Mouse (Mus musculus) mature B cell (primary cell): Measurements from ENCODE around the gene Elp1.

ENCODE experiments used
- in situ Hi-C: fragments of 300-500 bp; cut with MboI; formaldehyde crosslinking; loops from 2 replicates; pipeline ENCODE4 v1.14.3; 2019

The Elp1 gene

DNA sequence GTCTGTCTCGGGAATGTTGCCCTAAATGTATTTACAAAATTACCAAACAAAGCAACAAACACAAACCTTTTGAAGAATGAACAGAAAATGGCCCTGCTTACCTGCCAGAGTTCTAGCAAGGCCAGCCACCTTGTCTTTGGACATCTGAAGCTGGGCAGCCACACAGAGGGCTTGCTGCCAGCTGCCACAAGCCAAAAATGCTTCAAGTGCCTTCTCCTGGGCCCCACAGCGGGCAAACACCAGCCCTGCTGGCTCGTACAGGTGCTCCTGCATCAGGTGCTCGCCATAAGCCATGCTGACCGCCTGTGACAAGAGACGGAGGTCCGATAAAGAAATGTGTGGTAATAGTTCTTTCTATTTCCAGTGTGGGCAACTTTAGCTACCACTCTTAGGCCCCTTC lies 33.2 kb downstream of the Elp1 start:
- in situ Hi-C loops: no loop called here

DNA sequence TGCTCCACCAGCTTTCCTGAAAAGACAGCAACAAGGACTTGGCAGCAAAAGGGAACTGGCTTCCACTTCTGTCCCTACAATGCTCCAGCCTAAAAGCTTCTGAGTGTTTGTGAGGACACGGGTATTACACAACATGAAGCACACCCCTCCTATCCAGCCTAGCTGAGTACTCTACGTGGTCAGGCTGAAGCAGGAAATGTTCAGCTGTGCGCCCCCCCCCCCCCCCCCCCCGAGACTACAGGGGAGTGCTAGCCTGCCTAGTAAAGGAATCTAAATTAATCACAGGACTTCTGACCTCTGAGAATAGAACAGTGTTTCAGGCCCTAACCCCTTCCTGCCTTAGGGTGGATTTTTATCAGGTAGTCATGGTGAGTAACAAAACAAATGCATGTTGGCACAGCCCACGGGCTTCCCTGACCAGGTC lies 34.3 kb downstream of the Elp1 start:
- in situ Hi-C loops: no loop called here

DNA sequence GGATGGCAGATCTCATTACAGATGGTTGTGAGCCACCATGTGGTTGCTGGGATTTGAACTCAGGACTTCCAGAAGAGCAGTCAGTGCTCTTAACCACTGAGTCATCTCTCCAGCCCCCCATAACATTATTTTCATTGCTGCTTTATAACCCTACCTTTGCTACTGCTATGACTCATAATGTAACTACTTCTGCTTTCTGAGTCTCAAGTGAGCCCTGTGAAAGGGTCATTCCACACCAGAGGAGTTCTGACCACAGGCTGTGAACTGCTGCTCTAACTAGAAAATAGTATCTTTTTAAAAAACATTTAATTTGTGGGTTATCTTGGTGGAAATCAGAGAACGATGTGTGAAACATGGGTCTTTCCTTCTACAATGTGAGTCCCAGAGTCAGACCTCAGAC lies 44.4 kb downstream of the Elp1 start:
- in situ Hi-C loops: no loop called here

DNA sequence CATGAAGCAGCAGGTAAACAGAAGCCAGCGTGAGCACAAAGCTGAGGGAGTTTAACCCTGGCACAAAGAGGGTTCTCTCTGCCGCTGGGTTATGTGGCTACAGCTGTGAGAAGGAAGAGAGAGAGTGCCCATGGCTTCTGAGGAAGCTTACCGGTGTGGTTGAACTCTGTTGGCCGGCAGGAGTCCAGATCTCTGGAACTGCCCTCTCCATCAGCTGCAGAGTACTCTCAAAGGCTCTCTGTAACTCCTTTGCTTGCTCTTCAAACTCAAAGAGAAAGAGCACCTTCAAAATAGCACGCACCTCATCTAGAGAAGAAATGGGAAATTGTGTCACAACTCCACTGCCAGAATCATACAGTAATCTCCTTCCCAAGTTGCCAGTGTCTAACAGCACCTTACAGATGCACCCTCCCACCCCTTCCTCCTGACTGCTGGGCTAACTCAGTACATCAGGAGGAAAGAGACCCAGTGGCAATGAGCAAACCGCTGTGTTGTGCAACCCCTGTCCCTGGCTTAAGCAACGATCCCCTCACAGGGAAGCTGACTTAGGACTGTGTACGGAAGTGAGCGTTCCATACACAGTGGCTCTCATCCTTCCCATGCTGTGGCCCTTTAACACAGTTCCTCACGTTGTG lies 45.0 kb downstream of the Elp1 start:
- in situ Hi-C loops: no loop called here

DNA sequence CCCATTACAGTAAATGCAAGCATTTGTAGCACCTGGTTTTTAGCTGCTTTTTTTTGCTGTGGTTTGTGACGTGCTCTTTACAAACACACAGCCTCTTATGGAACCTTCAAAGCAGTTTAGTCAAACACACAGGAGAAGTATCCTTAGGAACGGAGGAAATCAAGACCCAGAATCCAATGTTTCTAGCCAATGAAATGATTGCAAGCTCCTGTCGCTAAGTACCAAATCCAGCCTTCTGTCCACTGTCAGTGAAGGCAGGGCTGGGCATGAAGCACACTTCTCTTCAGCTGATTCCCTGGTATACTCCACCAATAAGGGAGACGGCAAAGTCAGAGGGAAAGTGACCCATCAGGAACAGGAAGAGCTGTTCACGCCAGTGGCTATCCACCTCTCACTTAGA lies 46.1 kb downstream of the Elp1 start:
- in situ Hi-C loops: no loop called here

DNA sequence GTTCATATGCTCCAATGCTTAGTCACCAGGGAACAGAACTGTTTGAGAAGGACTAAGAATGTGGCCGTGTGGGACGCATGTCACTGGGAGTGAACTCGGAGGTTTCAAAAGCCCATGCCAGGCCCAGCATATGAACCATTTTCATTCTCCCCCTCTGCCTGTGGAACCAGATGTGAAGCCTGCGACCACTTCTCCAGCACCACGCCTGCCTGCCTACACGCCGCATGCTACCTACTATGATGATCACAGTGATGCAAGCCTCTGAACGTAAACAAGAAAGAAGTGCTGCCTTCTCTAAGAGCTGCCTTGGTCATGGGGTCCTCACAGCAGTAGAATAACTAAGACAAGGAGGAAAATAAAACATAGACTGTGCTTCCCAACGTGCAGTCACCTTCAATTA lies 54.7 kb downstream of the Elp1 start:
- in situ Hi-C loops: no loop called here

DNA sequence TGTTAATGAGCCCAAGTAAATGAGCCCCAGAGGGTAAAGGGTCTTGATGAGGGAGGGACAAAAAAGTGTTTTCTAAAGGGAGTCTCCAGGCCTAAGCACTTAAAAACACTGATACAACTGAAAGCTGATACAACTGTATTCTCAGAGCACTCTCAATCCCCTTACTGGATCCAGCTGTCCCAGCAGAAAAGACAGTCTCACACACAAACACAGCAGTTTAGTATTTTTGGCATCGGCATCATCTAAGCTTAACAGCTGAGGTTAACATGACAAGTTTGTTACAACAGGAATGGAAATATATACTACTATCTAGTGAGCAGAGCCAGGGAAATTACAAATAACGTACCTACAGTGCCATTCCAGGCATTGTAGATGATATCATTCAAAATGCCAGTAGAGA lies 55.8 kb downstream of the Elp1 start:
- in situ Hi-C loops: no loop called here

DNA sequence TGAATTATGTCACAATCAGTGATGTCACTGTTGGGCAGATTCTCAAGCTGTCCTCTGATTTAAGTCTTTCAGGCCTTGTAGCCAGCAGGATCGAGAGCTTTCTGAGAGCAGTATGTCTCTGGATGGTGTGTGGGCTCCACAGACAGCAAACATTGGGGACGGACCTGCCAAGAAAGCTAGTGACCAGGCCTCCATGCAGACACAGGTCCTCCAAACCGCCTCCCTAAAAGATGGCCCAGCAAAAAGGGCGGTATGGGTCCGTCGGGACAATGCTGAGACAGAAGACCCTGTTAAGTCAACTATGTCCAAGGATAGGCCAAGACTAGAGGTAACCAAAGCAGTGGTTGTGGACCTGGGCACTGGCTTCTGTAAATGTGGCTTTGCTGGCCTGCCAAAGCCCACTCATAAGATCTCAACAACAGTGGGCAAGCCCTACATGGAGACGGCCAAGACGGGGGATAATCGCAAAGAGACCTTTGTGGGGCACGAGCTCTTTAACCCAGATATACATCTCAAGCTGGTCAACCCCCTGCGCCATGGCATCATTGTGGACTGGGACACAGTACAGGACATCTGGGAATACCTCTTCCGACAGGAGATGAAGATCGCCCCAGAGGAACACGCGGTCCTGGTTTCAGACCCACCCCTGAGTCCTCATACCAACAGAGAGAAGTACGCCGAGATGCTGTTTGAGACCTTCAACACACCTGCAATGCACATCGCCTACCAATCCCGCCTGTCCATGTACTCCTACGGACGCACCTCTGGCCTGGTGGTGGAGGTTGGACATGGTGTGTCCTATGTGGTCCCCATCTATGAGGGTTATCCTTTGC lies 58.6 kb downstream of the Elp1 start, which contains the start of gene Actl7a:
Gene Actl7a (plus strand): TSS at position 51 of the 833 bp plus-strand sequence.
- in situ Hi-C loops: no loop called here

DNA sequence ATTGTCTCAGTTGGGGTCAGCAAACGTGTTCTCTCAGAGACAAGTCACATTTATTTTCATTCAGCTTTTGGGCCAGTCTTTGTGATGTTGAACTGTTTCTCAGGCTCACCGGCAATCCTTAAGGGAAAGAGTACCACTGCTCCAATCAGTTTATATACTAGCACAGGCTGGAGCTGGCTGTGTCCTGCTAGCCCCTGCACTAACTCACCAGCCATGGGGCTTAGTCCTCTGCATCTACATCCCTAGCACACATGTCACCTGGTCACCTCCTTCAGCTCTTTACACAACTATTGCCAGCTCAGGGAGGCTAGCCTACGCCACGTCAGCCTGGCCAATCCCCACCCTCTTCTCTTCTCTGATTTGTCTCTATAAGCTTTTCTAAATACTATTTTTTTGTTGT lies 59.4 kb downstream of the Elp1 start:
- in situ Hi-C loops: no loop called here

DNA sequence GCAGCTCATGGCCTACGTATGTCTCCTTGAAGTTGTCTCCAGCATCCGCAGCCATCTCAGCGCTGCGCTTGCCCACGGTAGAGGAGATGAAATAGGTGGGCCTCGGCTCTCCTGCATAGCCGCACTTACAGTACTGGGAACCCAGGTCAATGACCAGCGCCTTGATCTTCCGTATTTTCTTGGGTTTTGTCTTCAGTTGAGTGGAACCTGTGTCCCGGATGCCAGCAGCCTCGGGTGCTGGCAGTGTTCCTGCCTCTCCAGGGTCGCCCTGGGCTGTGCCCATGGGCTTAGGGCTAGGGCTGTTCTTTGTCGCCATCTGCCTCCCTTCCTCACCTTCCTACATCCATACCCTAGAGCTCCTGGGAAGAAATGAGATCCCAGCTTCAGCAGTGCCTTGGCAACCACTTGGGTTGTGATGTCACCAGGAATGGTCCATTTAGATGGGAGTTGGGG lies 61.1 kb downstream of the Elp1 start, which contains the start of gene Actl7b:
Gene Actl7b (minus strand): TSS at position 403 of the 453 bp plus-strand sequence.
- in situ Hi-C loops: no loop called here

DNA sequence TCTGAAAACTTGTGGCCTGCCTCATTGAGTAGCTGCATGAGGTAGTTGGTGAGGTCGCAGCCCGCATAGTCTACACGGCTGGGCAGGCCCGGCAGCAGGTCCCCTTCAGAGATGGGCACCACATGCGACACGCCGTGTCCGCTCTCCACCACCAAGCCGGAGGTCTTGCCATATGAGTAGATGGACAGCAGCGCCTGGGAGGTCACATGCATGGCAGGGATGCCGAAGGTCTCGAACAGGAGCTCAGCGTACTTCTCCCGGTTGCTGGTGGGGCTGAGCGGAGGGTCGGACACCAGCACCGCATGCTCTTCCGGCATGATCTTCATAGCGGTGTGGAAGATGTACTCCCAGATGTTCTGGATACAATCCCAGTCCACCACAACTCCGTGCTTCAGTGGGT lies 61.5 kb downstream of the Elp1 start:
- in situ Hi-C loops: no loop called here

DNA sequence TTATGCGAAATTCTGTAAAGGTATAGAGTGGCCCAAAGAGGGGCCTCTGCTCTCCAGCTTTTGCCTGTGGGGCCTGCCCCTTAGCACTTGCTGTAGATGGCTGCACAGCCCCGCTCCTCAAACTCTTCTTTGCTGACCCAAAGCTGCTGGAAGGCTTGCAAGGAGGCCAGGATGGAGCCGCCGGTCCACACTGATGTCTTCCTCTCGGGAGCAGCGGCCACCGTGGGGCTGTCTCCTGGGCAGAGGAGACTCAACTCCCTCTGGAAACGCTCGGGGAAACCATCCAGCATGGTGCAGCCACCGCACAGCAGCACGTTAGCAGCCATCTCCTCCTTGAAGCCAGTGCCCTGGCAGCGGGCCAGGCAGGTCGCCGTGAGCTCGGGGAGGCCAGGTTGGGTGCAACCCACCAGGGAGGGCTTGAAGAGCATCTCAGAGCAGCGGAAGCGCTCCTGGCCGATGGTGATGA lies 62.1 kb downstream of the Elp1 start, which contains the start of gene Gm26657:
Gene Gm26657 (plus strand): TSS at position 51 of the 466 bp plus-strand sequence.
- in situ Hi-C loops: no loop called here

DNA sequence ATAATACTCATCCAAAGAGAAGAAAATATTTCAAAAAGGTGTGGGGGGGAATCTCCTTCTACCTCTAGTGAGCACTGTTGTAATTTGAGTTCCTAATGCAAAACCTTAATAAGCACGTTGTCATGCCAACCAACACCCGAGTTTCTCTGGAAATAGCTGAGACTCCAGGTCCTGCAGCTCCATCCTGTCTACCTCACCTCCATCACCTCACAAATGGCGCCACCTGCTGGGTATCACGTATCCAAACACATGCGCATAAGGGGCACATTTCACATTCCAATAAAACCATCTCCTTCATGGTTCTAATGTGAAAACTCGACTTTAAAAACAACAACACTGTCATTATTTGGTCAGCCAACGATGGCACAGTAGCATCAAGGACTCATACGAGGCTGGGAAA lies 76.3 kb downstream of the Elp1 start:
- in situ Hi-C loops: no loop called here

DNA sequence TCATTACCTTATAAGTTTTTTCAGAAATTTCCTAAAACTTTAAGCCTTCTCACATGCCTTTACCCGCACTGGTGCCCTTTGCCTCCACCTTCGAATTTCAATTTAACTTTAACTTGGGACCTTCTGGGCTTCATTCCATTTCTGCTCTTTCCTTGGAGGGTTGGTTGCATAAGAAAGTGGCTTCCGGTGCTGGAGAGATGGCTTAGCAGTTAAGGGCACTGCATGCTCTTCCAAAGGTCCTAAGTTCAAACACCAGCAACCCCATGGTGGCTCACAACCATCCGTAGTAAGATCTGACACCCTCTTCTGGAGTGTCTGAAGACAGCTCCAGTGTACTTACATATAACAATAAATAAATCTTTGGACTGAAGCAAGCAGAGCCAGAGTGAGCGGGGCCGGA lies 78.9 kb downstream of the Elp1 start:
- in situ Hi-C loops: no loop called here

DNA sequence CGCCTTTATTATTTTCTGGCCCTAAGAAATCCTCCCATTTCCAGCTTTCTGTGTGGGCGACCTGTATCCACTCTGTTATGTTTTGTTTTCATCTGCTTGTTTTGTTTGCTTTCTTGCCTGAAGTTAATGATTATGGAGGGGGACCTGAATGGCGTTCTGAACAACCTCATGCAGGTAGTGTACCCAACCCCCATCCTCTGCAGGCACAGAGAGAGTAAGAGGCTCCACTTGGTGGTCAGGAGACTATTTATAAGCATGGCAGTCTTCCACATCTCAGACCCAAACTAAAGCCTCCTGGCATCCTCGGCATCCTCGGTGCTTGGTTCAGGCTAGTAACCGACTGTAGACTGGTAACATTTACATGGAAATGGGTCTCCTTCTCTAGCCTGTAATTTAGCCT lies 79.8 kb downstream of the Elp1 start:
- in situ Hi-C loops: no loop called here

DNA sequence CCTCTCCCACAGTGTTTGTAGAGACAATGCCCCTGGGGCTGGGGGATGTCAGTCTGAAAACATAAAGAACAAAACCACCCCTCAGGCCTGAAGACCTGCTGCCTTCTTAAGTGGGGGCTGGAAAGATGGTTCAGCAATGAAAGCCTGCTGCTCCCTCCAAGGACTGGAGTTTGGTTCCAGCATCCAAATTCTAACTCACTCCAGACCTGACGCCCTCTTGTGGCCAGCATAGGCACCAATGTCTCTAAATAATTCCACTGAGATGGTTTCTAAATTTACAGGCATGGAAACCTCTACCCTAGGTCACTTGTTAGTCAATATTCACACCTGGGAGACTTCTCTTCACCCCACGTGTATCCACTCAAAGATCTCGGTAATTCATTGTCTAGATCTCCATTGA lies 80.7 kb downstream of the Elp1 start:
- in situ Hi-C loops: no loop called here

DNA sequence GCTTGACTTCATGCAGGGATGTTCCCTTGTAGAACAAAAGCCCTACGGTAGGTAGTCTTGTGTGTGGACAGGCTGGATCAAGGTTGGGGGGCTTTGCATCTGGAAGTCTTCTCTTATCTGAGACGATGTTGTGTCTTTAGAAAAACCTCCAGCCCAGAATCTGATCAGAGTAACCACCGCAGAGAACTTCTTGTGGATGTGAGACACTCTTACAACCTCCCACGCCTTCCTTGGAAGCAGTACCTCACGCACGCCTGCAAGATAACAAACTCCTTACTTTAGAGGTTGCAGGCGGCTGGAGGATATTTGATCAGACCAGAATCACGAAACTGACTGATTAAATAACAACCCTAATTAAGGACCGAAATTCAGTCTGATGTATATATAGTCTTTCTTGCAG lies 81.7 kb downstream of the Elp1 start:
- in situ Hi-C loops: no loop called here

DNA sequence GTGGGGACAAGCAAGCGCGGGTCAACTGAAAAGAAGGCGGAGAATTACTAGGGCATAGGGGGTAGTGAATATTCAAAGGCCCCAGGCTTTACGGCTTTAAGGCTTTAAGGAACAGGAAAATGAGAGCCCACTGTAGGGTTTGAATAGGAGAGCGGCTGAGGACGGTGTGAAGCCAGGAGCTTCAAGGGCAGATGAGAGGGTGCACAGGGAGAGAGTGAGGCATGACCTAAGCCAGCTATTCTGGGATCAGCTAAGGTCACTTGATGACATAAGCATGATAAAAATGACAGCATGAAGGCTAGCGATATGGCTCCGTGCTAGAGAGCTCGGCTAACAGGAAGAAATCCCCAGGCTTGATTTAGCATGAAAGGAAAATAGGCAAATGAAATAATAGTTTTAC lies 82.7 kb downstream of the Elp1 start:
- in situ Hi-C loops: no loop called here

DNA sequence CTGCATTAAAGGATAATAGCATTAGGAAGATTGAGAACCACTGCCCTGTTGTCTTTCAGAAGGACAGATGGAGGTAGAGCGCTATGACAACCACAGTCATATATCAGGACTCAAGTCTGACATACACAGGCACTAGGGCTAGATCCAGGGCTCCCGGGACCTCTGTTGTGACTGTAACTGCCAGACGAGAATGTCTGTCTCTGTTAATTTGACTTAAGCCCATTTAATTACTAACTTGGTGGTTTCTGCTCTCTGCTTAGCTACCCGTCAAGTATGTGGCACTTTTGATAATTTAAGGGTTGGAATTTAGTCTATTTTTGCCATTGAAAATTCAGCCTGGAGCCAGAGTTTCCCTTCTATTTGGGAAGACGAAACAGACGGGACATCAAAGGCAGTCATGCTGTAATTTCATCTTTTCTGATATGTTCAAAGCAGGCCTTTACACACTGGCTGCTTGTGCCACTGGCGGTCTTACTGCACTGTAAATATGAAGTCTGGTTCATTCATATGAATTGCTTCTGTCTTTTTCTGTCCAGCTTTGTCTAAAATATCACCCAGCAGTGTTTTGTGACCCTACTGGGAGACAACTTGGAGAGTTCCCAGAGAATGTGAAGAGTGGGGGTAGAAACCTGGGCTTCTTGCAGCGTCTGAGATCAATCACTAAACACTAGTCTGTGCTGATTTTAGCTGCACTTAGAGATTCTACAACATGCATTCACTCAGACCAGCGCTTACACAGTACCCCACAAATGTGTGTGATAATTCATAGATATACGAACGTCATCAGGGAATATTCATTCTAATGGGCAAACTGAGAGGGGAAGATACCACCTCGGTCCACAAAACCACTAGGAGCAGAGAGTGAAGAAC lies 83.3 kb downstream of the Elp1 start:
- in situ Hi-C loops: no loop called here

DNA sequence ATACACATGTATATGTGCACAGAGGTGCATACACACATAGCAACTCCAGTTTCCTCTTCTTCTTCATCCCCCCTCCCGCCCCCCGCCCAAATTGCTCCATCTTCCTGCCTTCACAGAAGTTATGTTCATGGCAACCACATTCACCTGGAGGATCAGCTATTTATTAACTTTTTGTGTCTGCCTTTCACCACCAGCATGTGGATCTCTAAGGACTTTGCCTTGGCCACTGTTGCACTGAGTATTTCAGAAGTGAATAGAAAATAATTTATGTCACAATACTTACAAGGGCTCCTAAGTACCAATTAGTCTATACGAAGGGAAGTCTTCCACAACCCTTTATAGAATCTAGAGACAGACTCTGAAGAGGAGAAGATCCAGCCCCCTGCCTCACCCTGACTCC lies 84.2 kb downstream of the Elp1 start:
- in situ Hi-C loops: no loop called here

DNA sequence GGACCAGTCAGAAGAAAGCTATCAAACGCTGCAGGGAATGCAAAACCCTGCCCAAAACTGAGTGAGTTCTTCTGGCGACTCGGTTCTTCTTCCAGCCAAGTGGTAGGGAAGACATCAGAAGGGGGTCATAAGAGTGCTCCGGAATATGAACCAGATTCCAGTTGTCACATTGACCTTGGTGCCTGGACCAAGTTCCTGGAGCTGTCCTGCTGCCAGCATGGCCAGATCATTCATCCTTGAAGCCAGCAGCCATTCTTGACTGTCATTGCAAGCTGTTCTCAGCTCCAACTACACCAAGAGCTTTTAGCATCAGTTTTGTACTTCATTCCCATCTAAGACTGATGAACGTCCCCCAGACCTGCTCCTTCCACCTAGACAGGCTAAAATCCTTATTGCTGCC lies 85.3 kb downstream of the Elp1 start:
- in situ Hi-C loops: no loop called here

DNA sequence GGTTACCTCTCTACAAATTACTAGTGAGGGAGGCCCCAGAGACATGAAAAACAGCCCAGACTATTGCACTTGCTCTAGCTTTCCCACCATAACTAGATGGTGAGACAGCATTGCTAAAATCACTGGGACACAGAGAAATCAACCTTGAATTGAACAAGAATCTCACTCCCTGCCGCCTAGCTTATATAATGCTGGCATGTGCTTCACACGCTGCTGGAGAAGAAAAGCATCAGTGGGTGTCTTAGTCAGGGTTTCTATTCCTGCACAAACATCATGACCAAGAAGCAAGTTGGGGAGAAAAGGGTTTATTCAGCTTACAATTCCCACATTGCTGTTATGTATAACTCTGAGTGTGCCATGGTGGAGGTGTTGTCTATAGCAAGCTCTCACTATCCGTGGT lies 89.0 kb downstream of the Elp1 start:
- in situ Hi-C loops: no loop called here
